Mouse (Mus musculus) monocyte, adult 2 months (primary cell): ENCODE data around the gene Usp7.
A peak's percentile ranks its signal among the peaks of the same experiment; 100 is the strongest.
"Not testable (repeated sequence)": the region's sequence is repeated elsewhere in the genome, so short reads cannot be mapped to it uniquely, and the experiment has no call there.

ENCODE experiments used
- DNase-seq, 2 experiments: peaks; one replicate each; pipeline ENCODE4 v3.0.0; 2022; ENCODE audit warnings: low spot score in 2 of 2, low read depth in 1 of 2

Gene Usp7

DNA sequence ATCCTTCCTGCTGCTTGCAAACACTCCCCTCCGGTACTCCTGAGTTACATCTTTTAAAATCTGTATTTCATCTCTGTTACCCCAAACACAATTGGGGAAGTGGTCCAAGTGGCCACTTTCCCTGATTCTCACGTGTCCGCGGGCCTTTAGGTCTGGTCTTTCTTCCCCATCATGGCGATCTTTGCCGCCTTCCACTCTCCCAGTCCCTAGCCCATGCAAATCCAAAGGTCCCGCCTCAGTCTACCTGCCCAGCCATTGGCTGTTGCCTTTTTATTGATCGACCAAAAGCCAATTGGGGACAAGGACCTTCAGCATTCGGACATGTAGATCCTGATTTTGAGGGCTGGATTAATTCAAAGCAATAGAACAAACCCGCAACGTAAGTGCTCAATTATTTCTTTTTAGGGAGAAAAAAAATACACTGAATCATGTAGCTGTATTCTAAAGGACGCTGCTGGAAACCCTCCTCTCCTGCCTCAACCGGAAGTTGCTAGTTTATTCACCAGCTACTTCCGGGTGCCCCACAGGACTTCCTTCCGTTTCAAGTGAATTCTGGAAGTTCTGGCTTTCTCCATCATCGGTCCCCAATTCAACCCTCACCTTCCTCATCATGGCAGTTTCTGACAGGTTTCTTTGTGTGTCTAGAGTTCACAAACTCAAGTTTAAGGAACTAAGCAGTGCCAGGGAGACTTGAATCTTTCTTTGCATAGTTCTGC, 8.8 kb downstream of the Usp7 start:
- no peak for DNase-seq

DNA sequence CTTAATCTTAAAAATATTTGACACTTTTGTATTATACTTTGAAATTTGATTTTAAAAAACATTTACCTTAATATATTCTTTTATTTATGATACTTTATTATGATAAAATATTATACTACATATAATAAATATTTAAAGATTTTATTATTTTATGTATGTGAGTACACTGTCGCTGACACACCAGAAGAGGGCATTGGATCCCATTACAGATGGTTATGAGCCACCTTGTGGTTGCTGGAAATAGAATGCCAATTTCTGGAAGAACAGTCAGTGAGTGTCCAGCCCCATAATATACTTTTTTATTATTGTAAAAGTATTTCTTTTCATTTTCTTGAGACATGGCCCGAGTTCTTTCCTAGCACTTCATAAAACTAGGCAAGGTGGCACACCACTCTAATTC, 10.4 kb downstream of the Usp7 start:
- DNase-seq: no peak

DNA sequence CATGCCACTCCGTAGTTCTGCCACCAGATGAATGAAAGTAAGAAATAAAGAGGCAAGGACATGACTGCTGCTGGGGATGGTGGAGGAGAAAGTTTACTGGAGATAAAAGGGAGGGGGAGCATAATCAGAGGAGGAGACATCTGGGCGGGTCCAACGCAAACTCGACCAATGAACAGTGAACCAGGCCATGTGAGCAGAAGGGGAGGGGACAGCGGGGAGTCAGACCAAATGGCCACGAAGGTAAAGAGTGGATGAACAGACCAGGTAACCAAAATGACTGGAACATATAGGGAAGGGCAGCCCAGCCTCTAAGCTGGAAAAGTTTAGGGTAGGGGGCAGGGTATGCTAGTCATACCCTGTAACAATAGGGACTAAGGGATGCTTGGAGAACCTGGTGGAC, 10.9 kb downstream of the Usp7 start:
- DNase-seq: no peak

DNA sequence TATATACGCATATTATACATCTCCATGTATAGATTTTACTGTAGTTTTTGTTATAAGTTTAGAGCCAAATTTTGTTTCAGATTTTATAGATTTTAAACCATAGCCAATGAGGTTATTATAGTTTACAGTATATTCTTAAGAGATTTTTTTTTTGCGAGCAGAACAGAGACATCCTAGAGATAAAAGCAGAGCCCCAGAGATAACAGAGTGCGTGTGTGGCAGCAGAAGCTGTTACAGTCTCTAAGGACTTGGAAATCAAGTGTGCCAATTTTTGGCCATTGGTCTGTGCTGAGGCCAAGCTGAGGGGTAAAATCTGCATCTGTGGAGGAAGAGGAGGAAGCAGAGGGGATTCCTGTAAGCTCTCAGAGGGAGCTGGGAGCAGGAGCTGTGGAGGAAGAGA, 11.9 kb downstream of the Usp7 start:
- DNase-seq: no peak

DNA sequence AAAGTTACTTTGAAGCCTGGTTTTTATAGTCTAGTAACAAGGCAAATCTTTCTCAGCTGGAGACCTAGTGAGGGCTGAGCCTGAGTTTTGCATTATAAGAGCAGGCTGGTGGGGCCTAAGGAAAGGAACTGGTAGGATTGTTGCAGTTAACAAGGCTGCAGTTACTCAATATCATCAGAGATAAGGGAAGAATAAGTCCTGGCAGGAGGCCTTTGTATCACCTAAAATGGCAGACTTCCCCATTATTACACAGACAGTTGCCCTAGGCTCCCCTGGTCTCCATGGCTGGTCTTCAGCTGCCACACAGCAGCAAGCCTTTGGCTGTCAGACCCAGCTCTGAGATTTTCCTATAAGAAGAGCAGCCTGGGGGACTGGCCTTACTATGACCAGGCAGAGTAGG, 13.4 kb downstream of the Usp7 start:
- DNase-seq: no peak

DNA sequence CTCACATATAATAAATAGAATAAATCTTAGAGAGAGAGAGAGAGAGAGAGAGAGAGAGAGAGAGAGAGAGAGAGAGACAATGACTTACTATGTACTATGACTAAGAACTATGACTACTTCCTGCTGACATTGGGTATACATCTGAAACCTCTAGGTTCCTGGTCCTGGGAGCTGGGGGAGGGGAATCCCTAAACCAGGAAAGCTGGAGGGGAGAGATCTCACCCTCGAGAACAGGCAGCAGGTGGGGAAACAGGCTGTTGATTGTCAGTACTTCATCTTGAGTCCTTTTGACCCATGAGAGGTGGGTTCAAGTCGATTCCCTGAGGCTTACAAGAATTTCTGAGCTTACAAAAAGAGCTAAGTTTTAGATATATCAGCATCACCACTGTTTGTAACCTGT, 14.9 kb downstream of the Usp7 start:
- no peak for DNase-seq

DNA sequence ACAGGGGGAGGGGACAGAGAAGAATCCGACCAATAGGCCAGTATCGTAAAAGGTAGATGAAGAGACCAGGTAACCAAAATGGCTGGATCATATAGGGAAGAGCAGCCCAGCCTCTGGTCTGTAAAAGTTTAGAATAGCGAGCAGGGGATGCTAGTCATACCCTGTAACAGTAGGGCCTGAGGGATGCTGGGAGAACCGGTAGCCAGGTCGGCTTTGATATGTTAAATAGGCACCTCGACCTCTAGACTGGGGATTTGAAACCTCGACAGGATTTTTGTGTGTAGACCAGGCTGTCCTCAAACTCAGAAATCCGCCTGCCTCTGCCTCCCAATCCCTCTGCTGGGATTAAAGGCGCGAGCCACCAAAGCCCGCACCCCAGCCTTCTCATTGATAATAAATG, 15.5 kb downstream of the Usp7 start:
- no peak for DNase-seq

DNA sequence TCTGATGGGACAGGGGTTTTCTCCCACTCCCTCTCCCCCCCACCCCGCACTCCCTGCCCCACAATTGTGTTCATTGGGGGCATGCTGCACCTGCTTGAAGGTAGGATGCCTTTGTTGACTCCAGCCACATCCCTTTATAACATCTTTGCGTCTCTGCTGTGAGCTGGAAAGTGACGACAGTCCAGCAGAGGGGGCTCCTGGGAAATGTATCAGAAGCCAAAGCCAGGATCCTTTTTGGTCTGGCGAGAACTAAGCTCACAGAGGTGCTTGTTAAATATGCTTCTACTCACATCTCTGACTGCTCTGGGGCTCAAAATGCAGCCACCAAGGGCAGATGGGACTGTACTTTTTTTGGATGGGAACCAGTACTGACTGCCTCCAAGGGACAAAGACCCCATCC, 21.0 kb downstream of the Usp7 start:
- no peak for DNase-seq

DNA sequence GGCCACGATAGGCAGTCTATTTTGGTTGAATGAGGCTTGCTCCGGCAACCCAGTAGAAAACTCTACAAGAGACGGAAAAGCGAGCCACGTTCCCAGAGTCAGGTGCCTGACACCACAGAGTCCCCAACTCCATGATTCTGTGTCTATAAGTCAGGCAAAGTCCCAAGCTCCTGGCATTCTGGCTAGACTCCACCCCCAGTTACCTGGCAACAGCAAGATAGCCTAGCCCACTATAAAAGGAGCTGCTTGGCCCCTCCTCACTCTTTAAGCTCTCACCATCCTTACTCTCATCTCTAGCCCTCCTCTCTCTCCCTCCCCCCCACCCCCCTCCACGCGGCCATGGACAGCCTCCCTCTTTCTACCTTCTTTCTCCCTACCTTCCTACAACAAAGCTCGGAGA, 21.8 kb downstream of the Usp7 start:
- DNase-seq: not testable (repeated sequence)

DNA sequence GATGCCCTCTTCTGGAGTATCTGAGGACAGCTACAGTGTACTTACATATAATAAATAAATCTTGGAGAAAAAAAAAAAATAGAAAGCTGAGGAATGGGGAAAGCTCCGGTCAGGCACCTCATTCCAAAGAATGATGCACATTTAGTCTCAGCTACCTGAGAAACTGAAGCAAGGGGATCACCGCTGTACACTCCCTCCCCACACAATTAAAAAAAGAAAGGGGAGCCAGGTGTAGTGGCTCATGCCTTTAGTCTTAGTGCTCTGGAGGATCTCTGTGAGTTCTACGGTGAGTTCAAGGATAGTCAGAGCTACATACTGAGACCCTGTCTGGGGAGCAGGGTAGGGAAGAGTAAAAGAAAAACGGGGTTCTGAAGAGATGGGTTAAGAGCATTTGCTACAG, 22.6 kb downstream of the Usp7 start:
- no peak for DNase-seq

DNA sequence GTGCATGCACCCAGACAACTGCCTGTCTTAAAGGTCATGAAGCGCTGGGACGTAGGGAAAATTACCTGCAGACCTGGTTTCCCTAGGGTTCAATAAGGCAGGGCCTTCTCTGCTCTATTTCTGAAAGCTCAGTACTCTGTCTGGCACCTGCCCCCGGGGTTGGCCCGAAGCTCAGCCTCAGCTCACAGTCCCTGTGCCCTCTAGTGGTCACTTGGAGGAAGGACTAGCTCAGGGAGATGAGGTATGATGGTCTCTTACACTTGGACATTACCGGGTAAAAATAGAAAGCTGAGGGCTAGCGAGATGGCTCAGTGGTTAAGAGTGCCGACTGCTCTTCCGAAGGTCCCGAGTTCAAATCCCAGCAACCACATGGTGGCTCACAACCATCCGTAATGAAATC, 23.0 kb downstream of the Usp7 start:
- DNase-seq: peak; percentile 12 to 21

DNA sequence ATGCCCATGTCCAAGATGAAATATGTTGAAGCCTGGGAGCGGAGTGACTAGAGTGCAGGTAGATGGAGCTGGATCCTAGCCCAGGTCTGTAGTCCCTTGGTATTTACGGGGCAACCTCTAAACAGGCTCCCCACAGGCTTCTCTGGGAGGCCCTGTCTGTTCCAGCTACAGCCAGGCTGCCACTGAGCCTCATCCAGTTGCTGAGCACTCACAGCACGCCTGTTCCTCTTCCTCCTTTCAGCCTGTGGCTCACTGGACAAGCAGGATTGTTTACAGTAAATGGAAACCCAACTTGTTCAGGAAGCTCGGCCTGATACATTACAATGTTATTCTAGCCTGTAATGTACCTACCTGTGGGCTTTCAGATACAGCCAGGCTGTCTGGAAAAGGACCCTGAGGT, 23.5 kb downstream of the Usp7 start:
- DNase-seq: no peak

DNA sequence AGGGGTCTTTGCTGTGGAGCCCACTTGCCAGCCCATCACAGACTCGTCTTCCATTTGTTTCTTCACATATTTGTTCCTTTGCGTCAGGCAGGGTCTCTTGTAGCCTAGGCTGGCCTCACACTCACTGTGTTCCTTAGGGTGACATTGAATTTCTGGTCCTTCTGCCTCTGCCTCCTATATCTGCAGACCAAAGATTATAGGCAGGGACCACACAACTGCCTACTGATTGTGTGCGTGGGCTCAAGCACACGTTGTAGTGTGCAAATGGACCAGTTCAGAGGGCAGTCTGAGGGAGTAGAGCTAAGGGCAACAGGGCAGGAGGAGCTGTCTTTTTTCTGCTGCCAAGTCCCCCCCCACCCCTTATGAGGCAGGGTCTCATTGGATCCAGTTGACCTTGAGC, 24.0 kb downstream of the Usp7 start:
- no peak for DNase-seq

DNA sequence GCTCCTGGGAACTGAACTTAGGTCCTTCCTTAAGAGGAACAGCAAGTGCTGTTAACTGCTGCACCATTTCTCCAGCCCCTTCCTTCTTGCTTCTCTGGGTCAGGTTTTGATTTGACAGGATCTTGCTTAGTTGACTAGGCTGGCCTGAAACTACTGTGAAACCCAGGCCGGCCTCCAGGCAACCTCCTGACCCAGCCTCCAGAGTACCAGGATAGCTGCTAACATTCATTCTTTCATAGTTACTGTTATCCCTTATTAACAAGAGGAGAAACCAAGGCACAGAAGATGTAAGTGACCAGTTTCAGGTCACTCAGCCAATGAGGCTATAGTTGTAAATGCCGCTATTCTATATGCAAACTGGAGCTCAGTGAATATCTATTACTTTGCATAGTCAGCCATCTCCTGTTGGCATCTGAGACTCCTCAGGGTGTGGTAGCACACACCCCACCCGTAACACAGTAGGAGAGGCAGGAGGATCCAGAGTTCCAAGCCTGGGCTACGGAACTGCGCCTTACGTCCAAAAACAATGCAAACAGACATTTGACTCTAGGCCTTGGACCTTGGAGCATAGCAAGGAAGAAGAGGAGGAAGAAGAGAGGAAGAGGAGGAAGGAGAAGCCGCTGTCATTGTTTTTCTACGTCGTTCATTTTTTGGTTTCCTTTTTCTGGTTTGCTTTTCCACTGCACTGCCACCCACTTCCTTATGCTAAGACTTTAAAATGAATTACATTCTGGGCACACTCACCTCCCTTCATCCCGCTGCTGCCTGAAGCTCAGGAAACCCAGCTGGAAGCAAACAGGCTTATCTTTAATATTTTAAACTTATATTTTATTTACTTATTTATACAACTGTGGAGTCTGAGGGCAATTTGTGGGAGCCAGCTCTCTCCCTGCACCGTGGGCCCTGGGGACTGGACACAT, 24.7 kb downstream of the Usp7 start:
- no peak for DNase-seq

DNA sequence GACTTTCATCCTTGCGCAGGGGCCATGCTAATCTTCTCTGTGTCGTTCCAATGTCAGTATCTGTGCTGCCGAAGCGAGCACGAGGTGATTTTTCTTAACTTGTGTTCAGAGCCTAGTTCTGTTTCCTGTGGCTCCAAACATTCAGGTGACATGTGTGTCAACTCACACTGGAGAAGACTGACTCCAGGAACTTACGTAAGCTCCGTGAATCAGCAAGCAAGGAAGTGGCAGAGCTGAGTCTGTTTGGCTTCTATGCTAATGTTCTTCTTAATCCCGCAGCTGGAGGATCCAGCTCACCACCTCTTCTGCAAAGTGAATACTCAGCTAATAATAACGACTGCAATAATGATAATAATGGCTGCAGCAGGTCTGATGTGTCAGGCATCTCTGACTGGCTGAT, 25.9 kb downstream of the Usp7 start:
- DNase-seq: no peak

DNA sequence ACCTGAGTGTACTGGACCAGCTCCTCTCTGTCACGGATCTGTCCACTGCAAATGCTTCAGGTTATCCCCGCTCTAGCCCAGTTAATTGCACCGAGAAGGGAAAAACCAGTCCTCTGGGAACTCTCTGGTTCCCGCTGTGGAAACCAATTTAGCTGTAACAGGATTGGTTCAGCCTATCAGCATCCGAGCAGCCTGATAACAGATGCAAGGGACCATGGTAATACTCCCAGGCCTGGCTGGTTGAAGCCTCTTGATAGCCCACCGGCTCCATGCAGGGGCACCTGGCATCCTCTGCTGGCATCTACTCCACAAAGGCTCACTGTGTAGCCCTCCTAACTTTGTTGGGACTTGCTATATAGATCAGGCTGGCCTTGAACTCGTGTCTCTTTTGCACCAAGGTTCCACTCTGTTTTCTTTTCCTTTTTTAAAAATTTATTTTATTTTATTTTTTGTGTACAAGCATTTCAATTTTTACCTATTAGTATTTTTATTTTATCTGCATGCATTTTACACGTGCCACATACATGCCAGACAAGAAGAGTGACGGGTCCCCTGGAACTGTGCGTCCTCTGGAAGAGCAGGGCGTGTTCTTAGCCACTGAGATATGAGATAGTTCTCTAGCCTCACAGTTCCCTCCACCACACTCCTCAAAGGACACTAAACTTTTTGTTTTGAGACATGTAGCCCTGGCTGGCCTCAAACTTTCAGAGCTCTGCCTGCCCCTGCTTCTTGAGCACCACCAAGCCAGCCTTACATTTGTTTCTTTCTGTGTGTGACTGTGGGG, 27.8 kb downstream of the Usp7 start:
- no peak for DNase-seq

DNA sequence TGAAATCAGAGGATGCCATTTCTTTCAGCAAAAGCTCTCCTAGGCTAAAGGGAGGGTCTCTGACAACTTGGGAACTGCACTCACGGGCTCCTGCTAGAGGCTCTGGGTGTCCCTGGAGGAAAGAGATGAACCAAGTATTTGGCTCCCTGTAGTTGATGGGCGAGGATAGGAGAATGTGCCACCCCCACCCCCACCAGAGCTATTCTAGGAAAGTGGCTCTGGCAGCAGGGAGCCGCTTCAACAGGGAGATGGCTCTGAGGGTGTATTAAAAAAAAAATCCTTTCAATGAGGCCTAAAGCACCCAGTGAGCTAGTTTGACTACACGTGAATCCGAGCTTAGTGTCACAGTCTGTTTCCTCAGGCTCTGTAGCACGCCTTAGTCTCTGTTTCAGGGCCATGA, 29.1 kb downstream of the Usp7 start:
- DNase-seq: no peak

DNA sequence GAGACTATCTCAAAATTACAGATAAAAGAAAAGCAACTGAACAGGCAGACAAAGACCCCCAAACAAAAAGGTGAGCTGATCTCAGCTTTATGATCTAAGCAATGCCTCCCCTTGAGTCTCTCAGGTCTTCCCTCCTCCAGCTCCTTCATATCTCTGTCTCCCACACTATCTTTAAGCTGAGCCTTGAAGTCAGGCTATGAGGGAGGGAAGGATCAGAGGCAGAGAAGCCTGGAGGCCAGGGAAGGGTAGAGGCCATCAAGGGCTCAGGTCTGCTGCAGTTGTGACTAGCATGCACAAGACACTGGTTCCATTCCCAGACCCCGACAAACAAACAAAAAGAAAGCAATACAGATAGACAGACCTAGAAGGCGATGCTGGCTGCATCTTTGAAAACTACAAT, 30.2 kb downstream of the Usp7 start:
- DNase-seq: no peak

DNA sequence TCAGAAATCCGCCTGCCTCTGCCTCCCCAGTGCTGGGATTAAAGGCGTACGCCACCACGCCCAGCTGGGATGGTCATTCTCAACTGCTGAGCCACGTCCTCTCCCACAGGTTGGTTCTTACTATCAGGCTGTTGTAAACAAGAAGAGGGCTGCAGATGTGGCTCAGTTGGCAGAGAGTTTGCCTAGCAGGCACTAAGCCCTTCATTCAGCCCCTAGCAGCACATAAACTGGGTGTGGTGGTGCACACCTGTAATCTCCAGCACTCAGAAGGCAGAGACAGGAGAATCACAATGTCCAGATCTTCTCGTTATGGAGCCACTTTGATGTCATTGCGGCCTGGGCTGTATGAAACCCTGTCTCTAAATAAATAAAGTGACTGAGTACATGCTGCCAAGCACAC, 31.1 kb downstream of the Usp7 start:
- DNase-seq: no peak

DNA sequence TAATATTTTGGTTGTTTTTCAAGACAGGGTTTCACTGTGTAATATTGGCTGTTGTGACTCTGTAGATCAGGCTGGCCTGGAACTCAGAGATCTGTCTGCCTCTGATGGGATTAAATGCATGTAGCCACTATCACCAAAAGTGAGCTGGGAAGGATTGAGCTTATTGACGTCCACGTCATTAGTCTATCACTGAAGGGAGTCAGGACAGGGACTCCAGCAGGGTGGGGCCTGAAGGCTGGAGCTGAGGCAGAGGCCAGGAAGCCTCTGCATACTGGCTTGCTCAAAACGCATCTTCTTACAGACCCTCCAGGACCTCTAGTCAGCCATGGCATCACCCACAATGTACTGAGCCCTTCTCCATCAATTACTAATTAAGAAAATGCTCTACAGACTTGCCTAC, 33.1 kb downstream of the Usp7 start:
- no peak for DNase-seq

DNA sequence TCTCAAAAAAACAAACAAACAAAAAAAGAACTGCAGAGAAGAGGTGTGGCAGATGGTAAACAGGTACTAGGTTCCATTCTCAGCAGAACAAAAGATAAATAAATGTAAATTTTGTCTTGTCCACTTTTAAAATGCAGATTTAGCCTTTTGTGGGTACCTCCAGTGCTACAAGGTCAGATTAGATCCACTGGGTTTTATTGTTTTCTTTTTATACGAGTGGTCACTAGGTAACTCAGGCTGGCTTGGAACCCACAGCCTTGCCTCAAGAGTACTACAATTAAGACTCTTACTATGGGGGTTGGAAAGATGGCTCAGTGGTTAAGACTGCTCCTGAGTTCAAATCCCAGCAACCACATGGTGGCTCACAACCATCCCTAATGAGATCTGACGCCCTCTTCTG, 33.9 kb downstream of the Usp7 start:
- DNase-seq: no peak

DNA sequence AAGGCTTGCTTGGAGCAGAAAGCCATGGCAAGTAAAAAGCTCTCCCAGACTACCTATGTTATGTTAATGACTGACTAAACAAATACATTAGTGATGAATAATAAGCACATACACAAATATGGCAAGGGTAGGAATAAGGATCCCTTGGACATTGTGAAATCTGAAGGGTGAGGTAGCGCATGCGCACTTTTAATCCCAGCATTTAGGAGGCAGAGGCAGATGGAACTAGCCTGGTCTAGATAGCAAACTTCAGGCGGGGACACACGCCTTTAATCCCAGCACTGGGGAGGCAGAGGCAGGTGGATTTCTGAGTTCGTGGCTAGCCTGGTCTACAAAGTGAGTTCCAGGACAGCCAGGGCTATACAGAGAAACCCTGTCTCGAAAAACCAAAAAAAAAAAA, 34.5 kb downstream of the Usp7 start:
- not testable (repeated sequence) for DNase-seq
